Mouse (Mus musculus) liver, embryonic 14.5 days (tissue): ENCODE results near the gene Scap. TPM values are rescaled to one million over a fixed set of nuclear protein-coding genes. Genes with fewer than 3 reads are reported as not detected.

ENCODE experiments used
- ATAC-seq: fragments of 200-750 bp; cut with Nextera tagmentation; 2 replicates; pipeline ENCODE4 v1.8.0; 2017; ENCODE audit warnings: moderate number of reproducible peaks, mild to moderate bottlenecking, moderate library complexity; ENCODE audit not compliant: insufficient read depth
- DNase-seq, 3 experiments: peaks; one replicate each; pipeline ENCODE4 v3.0.0-alpha.2; 2012 to 2013; ENCODE audit warnings: low read depth in 3 of 3, low spot score in 3 of 3
- H3K27ac ChIP-seq: fragments of 300-500 bp; sonication (generic); 2 replicates; pipeline ENCODE4 v1.5.1; 2014; ENCODE audit warnings: moderate library complexity, mild to moderate bottlenecking, control low read depth, inconsistent platforms
- H3K27me3 ChIP-seq: fragments of 300-500 bp; sonication (generic); 2 replicates; pipeline ENCODE4 v1.6.1; 2014; ENCODE audit warnings: mild to moderate bottlenecking, low read length, moderate library complexity; ENCODE audit not compliant: control insufficient read depth, insufficient read depth
- H3K36me3 ChIP-seq: fragments of 300-500 bp; sonication (generic); replicated peaks from 2 replicates; pipeline ENCODE4 v1.6.1; 2014; ENCODE audit warnings: low read depth; ENCODE audit not compliant: control insufficient read depth, insufficient read depth
- H3K4me1 ChIP-seq, 2 experiments: fragments of 200-500 bp in 1 of 2; fragments of 300-500 bp in 1 of 2; sonication (generic) in 1 of 2; replicated peaks; 2 replicates each; pipeline ENCODE4 v1.6.1; 2012 to 2014; ENCODE audit warnings: antibody characterized with exemption in 1 of 2, inconsistent platforms in 1 of 2, low read length in 1 of 2; ENCODE audit not compliant: control insufficient read depth in 2 of 2, insufficient read depth in 2 of 2
- H3K4me2 ChIP-seq: fragments of 300-500 bp; sonication (generic); 2 replicates; pipeline ENCODE4 v1.6.1; 2014; ENCODE audit warnings: low read depth, mild to moderate bottlenecking, control low read depth, moderate library complexity
- H3K4me3 ChIP-seq, 2 experiments: fragments of 200-500 bp in 1 of 2; fragments of 300-500 bp in 1 of 2; sonication (generic) in 1 of 2; 2 replicates each; pipeline ENCODE4 v1.5.1; 2012 to 2014; ENCODE audit warnings: low read depth in 2 of 2, low read length in 2 of 2, mild to moderate bottlenecking in 2 of 2, control low read depth in 1 of 2, inconsistent platforms in 1 of 2, moderate library complexity in 1 of 2; ENCODE audit not compliant: insufficient read depth in 1 of 2
- H3K9ac ChIP-seq: fragments of 300-500 bp; sonication (generic); replicated peaks from 2 replicates; pipeline ENCODE4 v1.6.1; 2014; ENCODE audit warnings: mild to moderate bottlenecking, control low read depth, moderate library complexity
- H3K9me3 ChIP-seq: fragments of 300-500 bp; sonication (generic); 2 replicates; pipeline ENCODE4 v1.6.1; 2016; ENCODE audit warnings: low read length, mixed read lengths; ENCODE audit not compliant: control insufficient read depth
- CTCF ChIP-seq: IDR thresholded peaks from 2 replicates; pipeline ENCODE4 v1.5.1; 2016; ENCODE audit warnings: antibody characterized with exemption, low read depth, control low read depth
- EP300 ChIP-seq: IDR thresholded peaks from 2 replicates; pipeline ENCODE4 v1.6.1; 2016; ENCODE audit warnings: antibody characterized with exemption, low read depth
- WGBS: fragments of 180-500 bp; shearing (Covaris S2); extraction: QIAGEN DNeasy Blood & Tissue Kit; methylation state at CpG from one replicate; pipeline ENCODE4 v1.1.7; 2014; ENCODE audit not compliant: insufficient replicate concordance; 5-methylcytosine and 5-hydroxymethylcytosine counted together
- polyA plus RNA-seq, 2 experiments: library from polyadenylated mRNA; depleted of rRNA in 1 of 2; stranded (reverse) in 1 of 2; unstranded in 1 of 2; fragments of >200 nt; fragmentation: Nextera tagmentation in 1 of 2; extraction: Ambion mirVana in 1 of 2; gene quantifications; 2 replicates each; pipeline versions ENCODE4 v1.2.1 to v1.2.3; 2012 to 2014

Gene Scap
- polyA plus RNA-seq, 2 experiments: 9.4 to 15.6 TPM

DNA sequence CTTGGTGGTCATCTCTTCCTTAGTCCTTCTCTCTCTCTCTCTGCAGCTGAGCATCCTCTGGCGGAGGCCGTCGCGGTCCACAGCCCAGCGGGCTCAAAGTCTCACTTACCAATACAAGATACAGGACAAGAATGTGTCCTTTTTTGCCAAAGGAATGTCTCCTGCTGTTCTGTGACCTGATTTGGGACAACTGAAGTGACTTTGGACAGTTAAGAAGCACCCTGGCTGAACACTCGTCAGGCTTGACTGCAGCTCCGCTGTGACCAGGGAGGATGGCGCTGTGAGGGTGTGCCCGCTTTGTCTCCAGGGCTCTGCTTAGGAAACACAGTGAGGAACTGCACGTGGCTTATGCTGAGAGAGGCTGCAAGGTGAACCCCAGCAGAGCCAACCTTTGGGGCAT, 12.3 kb upstream of the Scap start:
- DNase-seq: no peak
- Histone ChIP-seq H3K4me3 (no peak overlapping the region), H3K9me3 (no peaks in the 10 kb centered on the region), H3K9ac (no peak overlapping the region), H3K36me3 (no peaks in the 10 kb centered on the region), H3K27ac (no peak overlapping the region), H3K4me1 (peaks cover 0 to under 1% of the 10 kb centered on the region in 2 experiments; a peak in 1 of 4 replicates), H3K4me2 (no peak overlapping the region), H3K27me3 (no peaks in the 10 kb centered on the region)
- ATAC-seq: no peak
- WGBS: 84% methylated on average over 10 of the region's 10 CpGs
- TF ChIP-seq EP300: no peak
- no peak for TF ChIP-seq CTCF

DNA sequence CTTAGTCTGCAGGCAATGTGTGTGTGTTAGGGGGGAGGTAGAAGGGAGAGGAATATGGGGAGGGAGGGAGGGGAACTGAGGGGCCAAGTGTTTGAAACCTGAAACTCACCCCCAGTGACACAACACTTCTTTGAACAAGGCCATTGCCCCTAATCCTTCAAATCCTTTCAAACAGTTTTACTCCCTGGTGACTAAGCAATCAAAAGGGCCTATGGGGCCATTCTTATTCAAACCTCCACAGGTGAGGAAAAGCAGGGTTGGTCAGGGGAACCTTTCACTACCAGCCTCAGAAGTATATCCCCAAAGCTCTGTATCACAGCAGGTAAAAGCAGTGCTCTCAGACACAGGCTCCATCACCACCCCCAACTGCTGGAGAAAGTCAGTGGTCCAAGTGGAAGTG, 10.1 kb upstream of the Scap start:
- ATAC-seq: no peak

DNA sequence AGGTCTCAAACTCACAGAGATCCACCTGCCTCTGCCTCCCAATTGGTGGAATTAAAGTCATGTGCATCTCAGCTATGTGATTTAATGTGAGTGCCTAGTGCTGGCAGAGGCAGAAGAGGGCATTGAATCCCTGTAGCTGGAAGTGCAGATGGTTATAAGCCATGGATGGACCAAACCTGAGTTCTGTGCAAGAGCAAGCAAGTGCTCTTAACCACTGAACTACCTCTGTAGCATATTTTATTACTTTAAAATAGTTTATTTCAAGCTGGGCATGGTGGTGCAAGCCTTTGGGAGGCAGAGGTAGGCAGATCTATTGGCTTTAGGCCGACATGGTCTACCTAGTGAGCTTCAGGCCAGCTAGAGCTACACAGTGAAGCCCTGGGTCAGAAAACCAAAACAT, 8.9 kb upstream of the Scap start:
- no peak overlapping the region for H3K4me3 ChIP-seq
- TF ChIP-seq CTCF (no peak), EP300 (no peak)
- no peak overlapping the region for H3K27ac ChIP-seq
- no peaks in the 10 kb centered on the region for H3K36me3 ChIP-seq
- no peak overlapping the region for H3K9ac ChIP-seq
- DNase-seq (no peak), ATAC-seq (no peak)
- peaks cover 0 to 14% of the 10 kb centered on the region in 2 experiments; a peak in 3 of 4 replicates for H3K4me1 ChIP-seq
- H3K9me3 ChIP-seq: no peaks in the 10 kb centered on the region
- no peaks in the 10 kb centered on the region for H3K27me3 ChIP-seq
- WGBS: 59% methylated on average over 1 of the region's 1 CpGs
- no peak overlapping the region for H3K4me2 ChIP-seq

More for the DNA sequence above, 10.1 kb upstream of the Scap start:
- no peak overlapping the region for H3K4me2 ChIP-seq
- no peaks in the 10 kb centered on the region for H3K9me3 ChIP-seq
- no peak overlapping the region for H3K9ac ChIP-seq
- no peak overlapping the region for H3K4me3 ChIP-seq
- H3K27me3 ChIP-seq: no peaks in the 10 kb centered on the region
- TF ChIP-seq EP300 (no peak), CTCF (no peak)
- H3K27ac ChIP-seq: no peak overlapping the region
- H3K36me3 ChIP-seq: no peaks in the 10 kb centered on the region
- no peak for DNase-seq
- peaks cover 0 to 3% of the 10 kb centered on the region in 2 experiments; a peak in 2 of 4 replicates for H3K4me1 ChIP-seq

DNA sequence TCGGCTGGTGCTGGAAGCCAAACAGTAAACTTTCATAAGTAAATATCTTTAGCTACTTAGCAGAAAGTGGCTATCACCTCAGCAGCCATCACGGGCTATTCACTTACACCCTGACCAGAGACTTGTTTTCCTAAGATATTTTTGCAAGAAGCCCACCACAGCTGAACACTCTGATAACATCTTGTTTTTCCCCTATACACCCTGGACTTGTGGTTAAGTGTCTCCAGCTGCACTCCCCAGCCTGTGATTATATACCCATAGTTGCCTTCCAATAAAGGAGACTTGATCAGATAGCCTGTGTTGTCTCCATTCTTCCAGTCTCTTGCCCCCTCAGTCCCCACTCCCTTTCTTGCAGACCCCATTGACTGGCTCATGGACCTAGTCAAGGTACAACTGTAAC, 4.9 kb upstream of the Scap start:
- Histone ChIP-seq H3K9me3 (no peaks in the 10 kb centered on the region), H3K36me3 (no peaks in the 10 kb centered on the region), H3K9ac (no peak overlapping the region), H3K4me3 (no peak overlapping the region), H3K4me2 (no peak overlapping the region), H3K27me3 (no peaks in the 10 kb centered on the region), H3K27ac (no peak overlapping the region), H3K4me1 (peaks cover 0 to 20% of the 10 kb centered on the region in 2 experiments; a peak in 3 of 4 replicates)
- 14% methylated on average over 2 of the region's 2 CpGs for WGBS
- no peak for ATAC-seq
- TF ChIP-seq EP300 (no peak), CTCF (no peak)
- no peak for DNase-seq

DNA sequence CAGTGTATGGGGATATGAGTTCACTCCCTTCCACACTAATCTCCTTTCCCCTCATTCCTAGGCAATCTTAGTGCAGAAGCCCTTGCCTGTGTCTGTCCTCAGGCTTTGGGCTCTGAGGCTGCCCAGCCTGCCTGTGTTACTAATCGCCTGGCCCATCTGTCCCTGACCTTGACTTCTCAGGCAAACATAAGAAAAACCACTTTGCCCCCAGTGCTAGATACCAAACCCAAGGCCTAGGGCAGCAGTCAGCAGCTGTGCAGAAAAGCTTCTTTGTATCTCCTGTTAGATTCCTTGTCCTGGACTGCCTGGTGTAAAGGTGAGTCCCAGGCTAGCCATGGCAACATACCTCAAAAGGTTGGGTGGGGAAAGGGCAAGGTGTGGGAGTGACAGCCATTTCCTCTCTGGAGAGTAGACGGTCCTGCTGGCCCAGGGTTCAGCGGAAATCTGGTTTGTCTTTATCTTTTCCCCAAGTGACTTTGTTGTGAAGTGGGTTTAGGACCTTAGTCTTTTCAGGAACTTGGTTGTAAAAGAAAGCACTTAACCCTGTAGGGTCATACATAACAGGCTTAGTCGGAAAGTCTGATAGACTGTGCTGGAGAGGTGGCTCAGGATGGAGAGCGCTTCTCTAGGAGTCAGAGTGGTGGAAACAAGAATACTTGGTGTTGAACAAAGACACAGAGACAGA, 4.0 kb upstream of the Scap start:
- no peaks in the 10 kb centered on the region for H3K27me3 ChIP-seq
- H3K4me1 ChIP-seq: peaks cover 0 to 20% of the 10 kb centered on the region in 2 experiments; a peak in 3 of 4 replicates
- no peak overlapping the region for H3K9ac ChIP-seq
- no peak overlapping the region for H3K27ac ChIP-seq
- H3K9me3 ChIP-seq: no peaks in the 10 kb centered on the region
- DNase-seq (no peak), ATAC-seq (no peak)
- no peak overlapping the region for H3K4me3 ChIP-seq
- WGBS: 27% methylated on average over 5 of the region's 5 CpGs
- no peak for TF ChIP-seq CTCF
- no peak for TF ChIP-seq EP300
- H3K36me3 ChIP-seq: no peaks in the 10 kb centered on the region
- H3K4me2 ChIP-seq: no peak overlapping the region
